Mouse (Mus musculus): ENCODE measurements around the gene Scly. TPM values are rescaled to one million over a fixed set of nuclear protein-coding genes. Genes with fewer than 3 reads are reported as not detected.

The Scly gene
- polyA plus RNA-seq, 1 experiment from 2014 or later: 12.7 TPM

- Histone ChIP-seq H3K36me3 (peaks cover 12% of the 10 kb centered on the region; the same call in 1 of the 2 replicates), H3K4me3 (replicated peaks) (peak overlapping the region; percentile 50), H3K9me3 (replicated peaks) (no peaks in the 10 kb centered on the region), H3K9ac (no peak overlapping the region), H3K27ac (replicated peaks) (no peak overlapping the region), H3K4me2 (replicated peaks) (peak overlapping the region; percentile 98), H3K4me1 (peaks cover 15% of the 10 kb centered on the region), H3K27me3 (no peaks in the 10 kb centered on the region)
- ATAC-seq (ENCODE audit: insufficient number of reproducible peaks, low FRiP score, low TSS enrichment, low read depth): no peak
- 29% methylated on average over 8 of the region's 8 CpGs for WGBS
Measured at GRCm38 (mm10) chr1:91365816-91366214, 67.7 kb downstream of the Scly start.

GRCm38 (mm10) chr1:91366215-91367108 is 68.3 kb downstream of the Scly start, which contains the start of gene Erfe:
Erfe (plus strand) TSS chr1:91366430.
- Histone ChIP-seq H3K9ac (peak within 1 kb of the TSS; percentile 37), H3K27me3 (no peaks in the 10 kb centered on the region), H3K9me3 (replicated peaks) (no peaks in the 10 kb centered on the region), H3K4me1 (peaks cover 15% of the 10 kb centered on the region), H3K4me2 (replicated peaks) (peak within 1 kb of the TSS; percentile 98), H3K36me3 (peaks cover 18% of the 10 kb centered on the region), H3K4me3 (replicated peaks) (peak within 1 kb of the TSS; percentile 50), H3K27ac (replicated peaks) (0 out of 2 replicates have a peak within 1 kb of the TSS, but pooled peaks have one; percentile 39)
- under 1% methylated on average over 68 of the region's 68 CpGs for WGBS
- peak; percentile 21; the same call in 1 of the 2 replicates for ATAC-seq (ENCODE audit: insufficient number of reproducible peaks, low FRiP score, low TSS enrichment, low read depth)

- no peak overlapping the region for H3K9ac ChIP-seq
- 93% methylated on average over 3 of the region's 3 CpGs for WGBS
- no peaks in the 10 kb centered on the region for H3K9me3 ChIP-seq (replicated peaks)
- H3K4me3 ChIP-seq (replicated peaks): no peak overlapping the region
- no peak overlapping the region for H3K27ac ChIP-seq (replicated peaks)
- H3K36me3 ChIP-seq: peaks cover 27% of the 10 kb centered on the region
- no peaks in the 10 kb centered on the region for H3K27me3 ChIP-seq
- ATAC-seq (ENCODE audit: insufficient number of reproducible peaks, low FRiP score, low TSS enrichment, low read depth): no peak
- H3K4me2 ChIP-seq (replicated peaks): no peak overlapping the region
- peaks cover 15% of the 10 kb centered on the region for H3K4me1 ChIP-seq
Measured at GRCm38 (mm10) chr1:91367295-91367694, 69.2 kb downstream of the Scly start.

- H3K9me3 ChIP-seq (replicated peaks): no peaks in the 10 kb centered on the region
- no peak overlapping the region for H3K9ac ChIP-seq
- peaks cover 15% of the 10 kb centered on the region for H3K4me1 ChIP-seq
- H3K4me3 ChIP-seq (replicated peaks): no peak overlapping the region
- H3K4me2 ChIP-seq (replicated peaks): no peak overlapping the region
- 61% methylated on average over 4 of the region's 4 CpGs for WGBS
- H3K27ac ChIP-seq (replicated peaks): no peak overlapping the region
- peaks cover 48% of the 10 kb centered on the region for H3K36me3 ChIP-seq
- ATAC-seq (ENCODE audit: insufficient number of reproducible peaks, low FRiP score, low TSS enrichment, low read depth): no peak
- no peaks in the 10 kb centered on the region for H3K27me3 ChIP-seq
Measured at GRCm38 (mm10) chr1:91369408-91369807, 71.3 kb downstream of the Scly start.

GRCm38 (mm10) chr1:91370055-91370454 is 71.9 kb downstream of the Scly start:
- WGBS: 83% methylated on average over 23 of the region's 23 CpGs
- no peaks in the 10 kb centered on the region for H3K9me3 ChIP-seq (replicated peaks)
- no peak overlapping the region for H3K27ac ChIP-seq (replicated peaks)
- no peak overlapping the region for H3K4me2 ChIP-seq (replicated peaks)
- no peaks in the 10 kb centered on the region for H3K27me3 ChIP-seq
- H3K4me1 ChIP-seq: peaks cover 15% of the 10 kb centered on the region
- H3K36me3 ChIP-seq: peaks cover 54% of the 10 kb centered on the region
- ATAC-seq (ENCODE audit: insufficient number of reproducible peaks, low FRiP score, low TSS enrichment, low read depth): no peak
- H3K4me3 ChIP-seq (replicated peaks): no peak overlapping the region
- no peak overlapping the region for H3K9ac ChIP-seq

Other genes with a start within 250 kb of the Scly start
- 0.51 and 0.70 TPM in 2 replicates for gene Rbm44, start 153.2 kb upstream of the Scly start, polyA plus RNA-seq (2015; fragmentation: Nextera tagmentation; extraction: Ambion mirVana)
- gene Ramp1, start 118.5 kb upstream of the Scly start, polyA plus RNA-seq (2015; fragmentation: Nextera tagmentation; extraction: Ambion mirVana): 21.4 and 25.0 TPM in 2 replicates
- gene Ube2f, start 48.0 kb upstream of the Scly start, polyA plus RNA-seq (2015; fragmentation: Nextera tagmentation; extraction: Ambion mirVana): 67.0 and 67.6 TPM in 2 replicates
- 0.04 TPM in 1 of 2 replicates, not detected in the other for gene Espnl, start 23.7 kb downstream of the Scly start, polyA plus RNA-seq (2015; fragmentation: Nextera tagmentation; extraction: Ambion mirVana)
- gene Klhl30, start 52.7 kb downstream of the Scly start, polyA plus RNA-seq (2015; fragmentation: Nextera tagmentation; extraction: Ambion mirVana): 4.4 and 6.3 TPM in 2 replicates
- 2.2 and 2.4 TPM in 2 replicates for gene Erfe, start 68.1 kb downstream of the Scly start, polyA plus RNA-seq (2015; fragmentation: Nextera tagmentation; extraction: Ambion mirVana)
- gene Ilkap, start 100.5 kb downstream of the Scly start, polyA plus RNA-seq (2015; fragmentation: Nextera tagmentation; extraction: Ambion mirVana): 148 TPM in 2 replicates
- gene Hes6, start 115.7 kb downstream of the Scly start, polyA plus RNA-seq (2015; fragmentation: Nextera tagmentation; extraction: Ambion mirVana): 144 and 145 TPM in 2 replicates
- gene Per2, start 161.0 kb downstream of the Scly start, polyA plus RNA-seq (2015; fragmentation: Nextera tagmentation; extraction: Ambion mirVana): 3.6 and 4.4 TPM in 2 replicates
- 11.4 and 12.6 TPM in 2 replicates for gene Traf3ip1, start 196.3 kb downstream of the Scly start, polyA plus RNA-seq (2015; fragmentation: Nextera tagmentation; extraction: Ambion mirVana)
- gene Asb1, start 242.2 kb downstream of the Scly start, polyA plus RNA-seq (2015; fragmentation: Nextera tagmentation; extraction: Ambion mirVana): 4.7 and 5.6 TPM in 2 replicates

Measured in embryonic facial prominence, embryonic 15.5 days (tissue).